Mouse (Mus musculus) NIH3T3 (cell line): Measurements from ENCODE around the gene Ppp4r3a.
"Not testable (repeated sequence)": the region's sequence is repeated elsewhere in the genome, so short reads cannot be mapped to it uniquely, and the experiment has no call there.

Experiments
- DNase-seq: peaks from one replicate; pipeline ENCODE4 v3.0.0-alpha.2; 2012; ENCODE audit warnings: low read depth

The Ppp4r3a gene

GRCm38 (mm10) chr12:101083076-101083838, at the start of gene Ppp4r3a:
Gene Ppp4r3a, minus strand, starts transcription at chr12:101083702.
- peak; percentile 97 for DNase-seq

DNA sequence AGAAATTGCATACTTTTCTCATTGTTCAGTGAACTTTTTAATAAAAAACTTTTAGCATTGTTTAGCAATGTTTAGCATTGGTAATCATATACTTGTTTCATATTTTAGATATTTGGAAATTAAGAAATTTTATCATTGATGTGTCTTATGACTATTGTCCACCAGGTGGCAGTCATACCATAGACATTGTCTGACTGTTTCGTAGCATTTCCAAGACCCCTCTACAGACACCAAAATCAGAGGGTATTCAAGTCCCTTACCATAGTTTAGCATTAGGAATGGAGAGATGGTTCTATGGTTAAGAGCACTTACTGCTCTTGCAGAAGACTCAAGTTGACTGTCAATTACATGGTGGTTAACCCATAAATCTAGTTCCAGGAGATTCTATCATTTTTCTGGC, 39.5 kb upstream of the Ppp4r3a start:
- DNase-seq = peak; percentile 62

- not testable (repeated sequence) for DNase-seq
Measured at GRCm38 (mm10) chr12:101122066-101122465, 38.6 kb upstream of the Ppp4r3a start.

- not testable (repeated sequence) for DNase-seq
Measured at GRCm38 (mm10) chr12:101109794-101110585, 26.5 kb upstream of the Ppp4r3a start.

DNA sequence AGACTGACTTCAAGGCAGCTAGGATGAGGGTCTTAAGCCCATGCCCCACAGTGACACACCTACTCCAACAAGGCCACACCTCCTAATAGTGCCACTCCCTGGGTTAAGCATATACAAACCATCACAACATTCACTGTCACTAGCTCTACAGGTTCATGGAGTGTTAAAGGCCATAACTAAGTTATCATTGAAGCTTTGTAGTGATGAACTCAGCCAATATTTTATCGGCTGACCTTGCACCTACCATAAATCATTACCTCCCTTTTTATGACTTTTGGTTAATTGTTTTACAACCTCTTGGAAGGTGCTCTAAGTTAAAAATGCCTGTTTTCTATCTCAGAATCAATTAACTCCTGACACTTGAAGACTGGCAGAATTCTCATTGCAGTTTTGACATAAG, 24.2 kb upstream of the Ppp4r3a start:
- no peak for DNase-seq

DNA sequence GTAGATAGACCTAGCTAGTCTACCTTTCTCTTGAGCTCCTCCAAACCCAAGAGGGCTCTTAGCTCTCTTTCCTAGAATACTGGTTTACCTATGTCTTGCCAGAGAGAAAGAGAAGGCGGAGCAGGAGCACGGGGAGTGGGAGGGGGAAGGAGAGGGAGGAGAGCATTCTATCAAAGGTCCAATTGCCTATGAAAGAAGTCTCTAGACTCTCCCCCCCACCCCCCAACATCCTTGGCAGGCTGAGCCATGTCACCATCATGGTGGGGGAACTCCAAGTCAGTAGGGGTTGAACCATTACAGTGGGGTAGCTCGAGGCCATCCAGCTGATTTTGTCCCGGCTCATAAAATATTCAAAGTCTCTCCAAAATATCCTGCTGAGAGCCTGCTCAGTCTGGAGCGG, 22.1 kb upstream of the Ppp4r3a start:
- no peak for DNase-seq

DNA sequence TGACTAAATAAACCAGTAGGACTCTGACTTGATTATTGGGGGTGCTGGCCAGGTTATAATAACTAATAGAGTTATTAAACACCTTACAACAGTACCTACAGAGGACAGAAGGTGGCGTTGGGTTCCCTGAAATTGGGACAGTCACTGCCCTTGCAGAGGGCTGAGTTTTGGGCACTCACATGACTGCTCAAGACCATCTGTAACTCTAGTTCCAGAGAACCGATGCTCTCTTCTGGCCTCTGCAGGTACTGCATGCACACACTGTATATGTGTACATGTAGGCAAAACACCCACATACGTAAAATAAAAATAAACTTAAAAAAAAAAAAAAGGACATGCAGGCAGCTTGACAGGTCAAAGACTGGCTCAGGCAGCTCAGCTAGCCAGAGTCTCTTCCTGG, 19.1 kb upstream of the Ppp4r3a start:
- peak; percentile 47 for DNase-seq

- not testable (repeated sequence) for DNase-seq
Measured at GRCm38 (mm10) chr12:101093678-101094077, 10.2 kb upstream of the Ppp4r3a start.

- DNase-seq = no peak
Measured at GRCm38 (mm10) chr12:101089955-101090354, 6.5 kb upstream of the Ppp4r3a start.

GRCm38 (mm10) chr12:101087406-101087805, 3.9 kb upstream of the Ppp4r3a start:
- no peak for DNase-seq

DNA sequence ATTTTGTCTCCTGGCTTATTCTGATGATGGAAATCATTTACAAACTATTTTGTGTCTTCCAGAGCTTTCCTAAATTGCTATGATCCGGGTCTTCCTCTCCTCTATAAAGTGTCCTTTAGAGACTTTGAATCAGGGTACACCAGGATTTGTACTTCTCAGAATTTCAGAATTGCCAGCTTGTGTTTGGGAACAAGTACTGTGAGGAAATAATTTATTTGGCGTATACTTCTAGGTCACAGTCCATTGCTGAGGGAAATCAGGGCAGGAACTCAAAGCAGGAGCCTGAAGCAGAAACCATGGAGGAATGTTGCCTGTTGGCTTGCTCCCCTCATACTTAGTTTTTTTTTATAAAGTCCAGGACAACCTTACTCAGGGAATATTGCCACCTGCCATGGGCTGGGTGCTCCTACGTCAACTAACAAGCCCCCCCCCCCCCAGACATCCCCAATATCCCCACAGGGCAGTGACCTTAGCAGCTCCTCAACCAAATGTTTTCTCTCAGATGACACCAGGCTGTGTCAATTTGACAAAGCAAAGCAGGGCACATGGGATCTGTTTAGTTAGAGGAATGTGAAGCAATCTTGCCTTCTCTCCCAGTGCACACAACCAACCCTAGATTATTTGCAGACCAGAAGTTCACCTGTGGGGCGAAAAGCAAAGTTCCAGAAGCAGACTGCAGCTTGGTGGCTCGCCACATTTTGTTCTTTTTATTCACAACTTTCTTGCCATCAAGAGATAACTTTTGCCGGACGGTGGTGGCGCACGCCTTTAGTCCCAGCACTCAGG, 1.6 kb upstream of the Ppp4r3a start:
- DNase-seq = no peak

DNA sequence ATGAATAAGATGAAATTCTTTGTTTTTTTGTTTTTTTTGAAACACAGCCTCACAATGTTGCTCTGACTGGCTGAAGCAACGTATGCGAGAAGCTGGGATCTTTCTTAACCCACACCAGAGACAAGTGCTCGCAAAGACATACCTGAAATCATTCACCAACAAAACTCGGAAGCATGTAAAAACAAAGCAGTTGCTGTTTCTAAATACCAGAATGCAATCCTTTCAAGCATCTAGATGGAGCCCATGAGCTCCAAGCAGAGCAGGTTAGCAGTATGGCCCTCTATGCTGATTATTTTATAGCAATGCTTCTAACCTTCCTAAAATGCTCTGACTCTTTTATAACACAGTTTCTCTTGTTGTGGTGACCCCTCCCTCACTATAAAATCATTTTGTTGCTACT, 735 bp upstream of the Ppp4r3a start:
- DNase-seq = peak; percentile 46

DNA sequence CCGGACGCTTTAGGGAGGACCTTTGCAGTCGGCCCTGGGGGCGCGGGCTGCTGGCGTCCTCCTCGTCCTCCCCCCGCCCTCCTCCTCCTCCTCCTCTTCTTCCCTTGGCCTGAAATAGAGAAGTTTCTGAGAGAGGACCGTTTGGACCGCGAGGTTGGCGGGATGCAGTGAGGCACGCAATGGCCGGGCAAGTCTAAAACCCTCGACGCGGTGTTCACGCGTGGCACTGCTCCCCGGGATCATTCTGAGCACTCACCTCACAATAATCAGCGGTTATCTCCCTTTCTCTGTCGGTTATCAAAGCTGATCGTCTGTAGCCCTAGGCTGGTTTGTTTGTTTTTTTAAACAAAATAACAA, 315 bp upstream of the Ppp4r3a start:
- DNase-seq = no peak

DNA sequence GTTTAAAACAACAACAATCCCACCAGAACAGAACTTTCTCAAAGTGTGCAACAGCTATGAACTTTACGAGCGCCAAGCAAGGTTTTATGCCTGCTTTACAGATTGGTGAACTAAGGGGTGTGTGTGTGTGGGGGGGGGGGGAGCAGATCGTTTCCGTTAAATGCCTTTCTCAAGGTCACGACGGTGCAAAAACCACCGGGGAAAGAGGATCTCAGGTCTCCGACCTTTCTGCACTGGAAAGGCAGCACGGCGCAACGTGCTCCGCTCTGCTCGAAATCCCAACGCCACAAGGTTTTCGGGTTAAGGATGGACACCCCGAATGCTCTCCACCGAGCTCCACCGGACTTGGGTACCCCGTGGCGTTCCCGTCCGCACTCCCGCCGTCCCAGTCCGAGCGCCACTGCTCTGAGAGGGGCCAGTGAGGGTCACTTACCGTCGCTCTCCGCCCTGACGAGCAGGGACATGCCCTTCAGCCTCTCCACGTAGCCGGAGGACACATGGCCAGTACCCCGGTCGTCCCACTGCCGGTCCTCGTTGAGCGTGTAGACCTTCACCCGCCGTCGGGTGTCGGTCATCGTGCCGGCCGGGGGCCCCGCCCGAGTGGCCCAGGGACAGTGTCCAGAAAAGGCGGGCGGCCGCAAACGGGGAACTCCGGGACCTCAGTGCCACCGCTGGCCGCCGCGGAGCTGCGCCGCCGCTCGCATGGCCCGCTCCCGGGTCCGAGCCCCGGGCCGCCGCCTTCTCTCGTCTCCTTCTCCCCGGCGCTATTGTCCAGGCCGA, 1.0 kb downstream of the Ppp4r3a start:
- peak; percentile 31 for DNase-seq

GRCm38 (mm10) chr12:101077955-101078354, 5.5 kb downstream of the Ppp4r3a start:
- DNase-seq = no peak

DNA sequence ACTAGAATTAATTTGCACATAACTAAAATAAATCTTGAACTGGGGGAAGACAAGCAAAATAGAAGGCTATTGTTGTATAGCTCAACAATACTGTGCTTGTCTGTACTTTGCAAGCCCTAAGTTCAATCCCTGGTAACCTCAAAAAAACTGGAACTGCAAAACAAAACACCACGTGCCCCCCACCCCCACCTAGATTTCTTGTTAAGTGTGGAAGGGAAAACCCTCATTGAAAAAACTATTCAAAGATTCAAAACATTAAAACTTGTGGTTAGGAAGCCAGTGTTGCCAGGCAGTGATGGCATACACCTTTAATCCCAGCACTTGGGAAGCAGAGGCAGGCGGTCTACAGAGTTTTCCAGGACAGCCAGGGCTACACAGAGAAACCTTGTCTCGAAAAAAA, 8.1 kb downstream of the Ppp4r3a start:
- no peak for DNase-seq

DNA sequence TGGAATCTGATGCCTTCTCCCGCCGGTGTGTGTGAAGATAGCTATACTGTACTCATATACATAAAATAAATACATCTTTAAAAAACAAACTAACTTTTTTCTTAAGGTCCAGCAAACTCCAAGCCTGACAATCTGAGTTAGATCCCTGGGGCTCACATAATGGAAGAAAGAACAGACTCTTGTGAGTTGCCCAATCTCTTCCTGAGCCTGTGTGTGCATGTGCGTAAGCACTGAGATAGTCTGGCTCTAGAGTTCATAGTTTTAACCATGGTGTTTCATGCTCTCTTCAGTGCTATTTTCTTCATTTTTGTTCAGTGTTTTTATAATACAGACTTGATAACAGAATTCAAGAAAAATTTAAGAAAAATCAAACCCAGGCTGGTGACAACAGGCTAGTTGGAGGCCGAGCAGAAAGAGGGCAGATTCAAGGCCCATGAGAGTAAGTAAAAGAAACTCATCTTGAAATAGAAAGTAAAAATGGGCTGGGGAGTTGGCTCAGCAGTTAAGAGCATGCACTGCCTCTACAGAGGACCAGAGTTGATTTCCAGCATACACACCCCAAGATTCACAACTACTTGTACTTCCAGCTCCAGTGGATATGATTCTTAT, 8.6 kb downstream of the Ppp4r3a start:
- DNase-seq = no peak

DNA sequence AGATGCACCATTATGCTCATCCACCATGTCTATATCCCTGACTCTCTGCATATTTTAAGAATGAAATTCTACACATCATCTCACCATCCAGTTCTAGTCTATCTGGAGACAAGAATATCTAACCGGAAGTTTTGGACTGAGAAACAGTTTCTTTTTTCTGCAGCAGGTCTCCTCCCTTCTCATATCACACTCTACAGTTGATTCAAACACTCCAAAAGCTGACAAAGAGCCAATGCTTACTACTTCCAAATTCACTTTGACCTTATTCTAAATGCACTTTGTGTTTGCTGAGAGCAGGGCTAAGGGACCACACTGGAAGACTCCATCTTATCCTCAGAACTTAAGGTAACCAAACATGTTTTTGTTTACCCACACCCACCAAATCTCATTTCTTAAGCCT, 13.7 kb downstream of the Ppp4r3a start:
- DNase-seq = no peak

DNA sequence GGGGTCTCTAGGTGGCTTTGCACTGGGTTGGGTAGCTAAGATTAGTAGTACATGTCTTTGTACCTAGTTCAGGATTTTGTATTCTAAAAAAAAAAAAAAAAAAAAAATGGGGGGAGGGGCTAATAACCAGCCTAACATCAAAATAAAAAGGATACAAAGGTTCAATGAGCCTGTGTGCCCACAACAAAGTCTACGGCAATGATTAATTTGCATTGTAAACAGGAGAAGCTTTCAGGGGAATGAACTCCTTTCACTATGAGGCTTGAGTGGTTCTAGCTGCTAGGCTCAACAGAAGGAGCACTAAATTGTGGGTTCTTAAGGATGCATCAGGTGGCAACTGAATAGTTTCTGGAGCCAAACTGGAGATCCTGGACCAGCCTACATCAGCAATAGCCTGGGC, 17.2 kb downstream of the Ppp4r3a start:
- DNase-seq = no peak

DNA sequence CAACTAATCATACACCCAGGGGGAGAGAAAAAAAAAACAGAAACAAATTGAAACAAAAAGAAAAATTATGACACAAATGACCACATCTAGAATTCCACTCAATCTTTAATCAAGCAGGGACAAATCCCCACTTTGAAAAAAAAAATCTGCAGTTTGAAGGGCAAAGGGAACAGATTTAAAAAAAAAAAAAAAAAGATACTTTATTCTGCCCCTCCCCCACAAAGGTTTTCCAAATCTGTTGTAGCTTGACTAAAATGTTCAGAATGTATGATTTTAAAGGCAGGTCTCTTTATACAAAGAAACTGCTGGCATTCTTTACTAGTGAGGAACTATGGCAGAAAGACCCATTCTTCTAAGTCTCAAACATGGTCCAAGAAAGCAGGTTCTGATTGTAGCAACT, 43.5 kb downstream of the Ppp4r3a start:
- DNase-seq = no peak

- DNase-seq = peak; percentile 79
Measured at GRCm38 (mm10) chr12:101028954-101029731, 54.4 kb downstream of the Ppp4r3a start, which contains the start of gene Ccdc88c. Gene Ccdc88c, minus strand, starts transcription at chr12:101029056.
